Mouse (Mus musculus) heart, embryonic 14.5 days (tissue): ENCODE measurements around the gene Tlr13. TPM values are rescaled to one million over a fixed set of nuclear protein-coding genes. Genes with fewer than 3 reads are reported as not detected.

Source experiments
- ATAC-seq: fragments of 200-750 bp; cut with Nextera tagmentation; 2 replicates; pipeline ENCODE4 v1.8.0; 2017; ENCODE audit warnings: low read depth, moderate TSS enrichment; ENCODE audit not compliant: insufficient number of reproducible peaks, insufficient read depth, low FRiP score
- H3K27ac ChIP-seq, 2 experiments: fragments of 200-500 bp in 1 of 2; fragments of 300-500 bp in 1 of 2; sonication (generic) in 1 of 2; replicated peaks in 1 of 2; 2 replicates each; pipeline ENCODE4 v1.5.1; 2012 to 2014; ENCODE audit warnings: low read depth in 2 of 2, low read length in 2 of 2, control low read depth in 1 of 2, mild to moderate bottlenecking in 1 of 2, mixed read lengths in 1 of 2; ENCODE audit not compliant: control insufficient read depth in 1 of 2, insufficient read depth in 1 of 2
- H3K27me3 ChIP-seq: fragments of 300-500 bp; sonication (generic); 2 replicates; pipeline ENCODE4 v1.6.1; 2014; ENCODE audit warnings: mild to moderate bottlenecking, low read length, control low read depth; ENCODE audit not compliant: control insufficient read depth, insufficient read depth
- H3K36me3 ChIP-seq: fragments of 300-500 bp; sonication (generic); 2 replicates; pipeline ENCODE4 v1.6.1; 2014; ENCODE audit warnings: mild to moderate bottlenecking, control low read depth, low read length, mixed read lengths; ENCODE audit not compliant: control insufficient read depth, insufficient read depth
- H3K4me1 ChIP-seq, 2 experiments: fragments of 200-500 bp in 1 of 2; fragments of 300-500 bp in 1 of 2; sonication (generic) in 1 of 2; 2 replicates each; pipeline ENCODE4 v1.6.1; 2012 to 2014; ENCODE audit warnings: low read length in 2 of 2, control low read depth in 1 of 2, mixed read lengths in 1 of 2; ENCODE audit not compliant: control insufficient read depth in 2 of 2, insufficient read depth in 2 of 2
- H3K4me2 ChIP-seq: fragments of 300-500 bp; sonication (generic); 2 replicates; pipeline ENCODE4 v1.6.1; 2014; ENCODE audit warnings: mild to moderate bottlenecking, low read length
- H3K4me3 ChIP-seq, 2 experiments: fragments of 200-500 bp in 1 of 2; fragments of 300-500 bp in 1 of 2; sonication (generic) in 1 of 2; 2 replicates each; pipeline ENCODE4 v1.5.1; 2012 to 2014; ENCODE audit warnings: low read length in 2 of 2, mild to moderate bottlenecking in 2 of 2, control low read depth in 1 of 2, low read depth in 1 of 2, moderate library complexity in 1 of 2; ENCODE audit not compliant: control insufficient read depth in 1 of 2, insufficient read depth in 1 of 2
- H3K9ac ChIP-seq: fragments of 300-500 bp; sonication (generic); 2 replicates; pipeline ENCODE4 v1.6.1; 2014; ENCODE audit warnings: mild to moderate bottlenecking, low read length
- H3K9me3 ChIP-seq: fragments of 300-500 bp; sonication (generic); 2 replicates; pipeline ENCODE4 v1.6.1; 2016; ENCODE audit warnings: low read length, control low read depth; ENCODE audit not compliant: control insufficient read depth
- WGBS: fragments of 180-500 bp; shearing (Covaris S2); extraction: QIAGEN DNeasy Blood & Tissue Kit; methylation state at CpG from one replicate; pipeline ENCODE4 v1.1.7; 2014; 5-methylcytosine and 5-hydroxymethylcytosine counted together
- polyA plus RNA-seq: library from polyadenylated mRNA; unstranded; fragments of >200 nt; fragmentation: Nextera tagmentation; extraction: Ambion mirVana; gene quantifications from 2 replicates; pipeline ENCODE4 v1.2.1, GENCODE M21; 2014

The Tlr13 gene
- polyA plus RNA-seq, 1 experiment from 2014 or later: 0.69 TPM

DNA sequence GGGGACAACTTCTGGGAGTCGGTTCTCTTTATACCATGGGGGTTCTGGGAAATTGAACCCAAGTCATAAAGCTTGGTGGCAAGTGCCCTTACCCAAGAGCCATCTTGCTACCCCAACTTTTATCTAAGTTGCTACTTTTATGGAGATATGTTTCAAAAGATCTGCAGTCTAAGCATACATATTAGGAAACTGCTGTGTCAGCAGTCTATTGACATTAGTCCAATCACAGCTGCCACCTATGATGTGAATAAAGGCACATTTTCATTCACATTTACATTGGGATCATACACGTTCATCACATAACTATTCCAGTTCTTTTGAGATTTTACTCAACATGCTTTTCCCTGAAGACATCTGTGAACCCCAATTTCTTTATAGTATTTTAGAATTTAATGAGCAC is 66.1 kb downstream of the Tlr13 start:
- Histone ChIP-seq H3K27me3 (no peaks in the 10 kb centered on the region), H3K9ac (no peak overlapping the region), H3K4me2 (no peak overlapping the region), H3K27ac (no peak overlapping the region), H3K36me3 (peaks cover 24% of the 10 kb centered on the region), H3K9me3 (no peaks in the 10 kb centered on the region), H3K4me3 (no peak overlapping the region), H3K4me1 (no peaks in the 10 kb centered on the region)
- no peak for ATAC-seq
- WGBS: 88% methylated on average over 2 of the region's 2 CpGs

Other genes with a start within 250 kb of the Tlr13 start
- 116 and 126 TPM in 2 replicates for gene Atrx, start 213.8 kb upstream of the Tlr13 start, polyA plus RNA-seq
- 46.5 and 47.1 TPM in 2 replicates for gene Magt1, start 131.3 kb upstream of the Tlr13 start, polyA plus RNA-seq
- 1,059 and 1,079 TPM in 2 replicates for gene Cox7b, start 127.5 kb upstream of the Tlr13 start, polyA plus RNA-seq
- 16.6 and 17.1 TPM in 2 replicates for gene Atp7a, start 115.9 kb upstream of the Tlr13 start, polyA plus RNA-seq
- 708 and 743 TPM in 2 replicates for gene Pgk1, start 43.9 kb downstream of the Tlr13 start, polyA plus RNA-seq
- gene Taf9b, start 78.0 kb downstream of the Tlr13 start, polyA plus RNA-seq: 23.4 and 24.7 TPM in 2 replicates
- not detected in 2 replicates for gene Fnd3c2, start 112.2 kb downstream of the Tlr13 start, polyA plus RNA-seq